Mouse (Mus musculus): ENCODE measurements around the gene Dnajb2. TPM values are rescaled to one million over a fixed set of nuclear protein-coding genes. Genes with fewer than 3 reads are reported as not detected.
A peak's percentile ranks its signal among the peaks of the same experiment; 100 is the strongest.

Gene Dnajb2
- polyA plus RNA-seq, 1 experiment, result 56.1 TPM

- TF ChIP-seq CTCF (IDR thresholded peaks at IDR 0.05; ENCODE audit: insufficient read depth, low read length), result peak; percentile 78
- no peak for TF ChIP-seq POLR2A (IDR thresholded peaks at IDR 0.05; ENCODE audit: borderline replicate concordance, extremely low read depth, low read depth, low read length)
- Histone ChIP-seq H3K4me3 (replicated peaks; ENCODE audit: extremely low read depth, low read depth, low read length) (no peak overlapping the region), H3K4me1 (ENCODE audit: control insufficient read depth, insufficient read depth, low read length) (peaks cover 2% of the 10 kb centered on the region; the same call in 1 of the 2 replicates)
- DNase-seq, result peak; percentile 84
- WGBS, result 62% methylated on average over 16 of the region's 16 CpGs
These were observed 17.8 kb downstream of the Dnajb2 start for GRCm38 (mm10) chr1:75253849-75254624.

- H3K4me1 ChIP-seq (ENCODE audit: control insufficient read depth, insufficient read depth, low read length), result peaks cover 2% of the 10 kb centered on the region; the same call in 1 of the 2 replicates
- no peak overlapping the region for H3K4me3 ChIP-seq (replicated peaks; ENCODE audit: extremely low read depth, low read depth, low read length)
- no peak for TF ChIP-seq POLR2A (IDR thresholded peaks at IDR 0.05; ENCODE audit: borderline replicate concordance, extremely low read depth, low read depth, low read length)
- no peak for TF ChIP-seq CTCF (IDR thresholded peaks at IDR 0.05; ENCODE audit: insufficient read depth, low read length)
- 68% methylated on average over 8 of the region's 8 CpGs for WGBS
- no peak for DNase-seq
These were observed 18.4 kb downstream of the Dnajb2 start for GRCm38 (mm10) chr1:75254625-75255013.

GRCm38 (mm10) chr1:75255516-75256046 is 19.4 kb downstream of the Dnajb2 start:
- Histone ChIP-seq H3K4me1 (ENCODE audit: control insufficient read depth, insufficient read depth, low read length) (peaks cover 2% of the 10 kb centered on the region; the same call in 1 of the 2 replicates), H3K4me3 (replicated peaks; ENCODE audit: extremely low read depth, low read depth, low read length) (no peak overlapping the region)
- TF ChIP-seq CTCF (IDR thresholded peaks at IDR 0.05; ENCODE audit: insufficient read depth, low read length), result no peak
- no peak for TF ChIP-seq POLR2A (IDR thresholded peaks at IDR 0.05; ENCODE audit: borderline replicate concordance, extremely low read depth, low read depth, low read length)
- no peak for DNase-seq
- 46% methylated on average over 10 of the region's 10 CpGs for WGBS

- no peak for DNase-seq
- H3K4me1 ChIP-seq (ENCODE audit: control insufficient read depth, insufficient read depth, low read length), result no peaks in the 10 kb centered on the region
- no peak overlapping the region for H3K4me3 ChIP-seq (replicated peaks; ENCODE audit: extremely low read depth, low read depth, low read length)
- TF ChIP-seq POLR2A (IDR thresholded peaks at IDR 0.05; ENCODE audit: borderline replicate concordance, extremely low read depth, low read depth, low read length), result no peak
These were observed 25.1 kb downstream of the Dnajb2 start for GRCm38 (mm10) chr1:75261278-75261677.

- TF ChIP-seq CTCF (IDR thresholded peaks at IDR 0.05; ENCODE audit: insufficient read depth, low read length), result no peak
- no peak for TF ChIP-seq POLR2A (IDR thresholded peaks at IDR 0.05; ENCODE audit: borderline replicate concordance, extremely low read depth, low read depth, low read length)
- Histone ChIP-seq H3K4me3 (replicated peaks; ENCODE audit: extremely low read depth, low read depth, low read length) (no peak overlapping the region), H3K4me1 (ENCODE audit: control insufficient read depth, insufficient read depth, low read length) (no peaks in the 10 kb centered on the region)
- DNase-seq, result peak; percentile 41
- WGBS, result 3% methylated on average over 40 of the region's 40 CpGs
These were observed 27.1 kb downstream of the Dnajb2 start for GRCm38 (mm10) chr1:75262969-75263951.

GRCm38 (mm10) chr1:75264091-75264880 is 28.1 kb downstream of the Dnajb2 start, which contains the start of gene Ptprn:
Ptprn (minus strand) TSS chr1:75264502.
- no peak for DNase-seq
- WGBS, result 11% methylated on average over 32 of the region's 32 CpGs
- Histone ChIP-seq H3K4me3 (replicated peaks; ENCODE audit: extremely low read depth, low read depth, low read length) (no peak within 1 kb of the TSS), H3K4me1 (ENCODE audit: control insufficient read depth, insufficient read depth, low read length) (no peaks in the 10 kb centered on the region)
- TF ChIP-seq CTCF (IDR thresholded peaks at IDR 0.05; ENCODE audit: insufficient read depth, low read length) (no peak), POLR2A (IDR thresholded peaks at IDR 0.05; ENCODE audit: borderline replicate concordance, extremely low read depth, low read depth, low read length) (no peak)

- WGBS, result 7% methylated on average over 23 of the region's 23 CpGs
- Histone ChIP-seq H3K4me3 (replicated peaks; ENCODE audit: extremely low read depth, low read depth, low read length) (no peak overlapping the region), H3K4me1 (ENCODE audit: control insufficient read depth, insufficient read depth, low read length) (no peaks in the 10 kb centered on the region)
- TF ChIP-seq CTCF (IDR thresholded peaks at IDR 0.05; ENCODE audit: insufficient read depth, low read length), result no peak
- TF ChIP-seq POLR2A (IDR thresholded peaks at IDR 0.05; ENCODE audit: borderline replicate concordance, extremely low read depth, low read depth, low read length), result no peak
- DNase-seq, result peak; percentile 34
These were observed 41.3 kb downstream of the Dnajb2 start for GRCm38 (mm10) chr1:75277195-75278188.

GRCm38 (mm10) chr1:75278228-75278627 is 42.0 kb downstream of the Dnajb2 start, which contains the start of gene Resp18:
Resp18 (minus strand) TSS chr1:75278415.
- 7% methylated on average over 13 of the region's 13 CpGs for WGBS
- Histone ChIP-seq H3K4me1 (ENCODE audit: control insufficient read depth, insufficient read depth, low read length) (no peaks in the 10 kb centered on the region), H3K4me3 (replicated peaks; ENCODE audit: extremely low read depth, low read depth, low read length) (no peak within 1 kb of the TSS)
- TF ChIP-seq CTCF (IDR thresholded peaks at IDR 0.05; ENCODE audit: insufficient read depth, low read length) (no peak), POLR2A (IDR thresholded peaks at IDR 0.05; ENCODE audit: borderline replicate concordance, extremely low read depth, low read depth, low read length) (no peak)
- DNase-seq, result no peak

Measured in lung, adult 2 months (tissue).